Mouse (Mus musculus) lung, adult 2 months (tissue): ENCODE results near the gene Sema3f.

Source experiments
- CTCF ChIP-seq: fragments of 200-500 bp; IDR thresholded peaks from 2 replicates; pipeline ENCODE4 v1.5.1; 2011; ENCODE audit warnings: mild to moderate bottlenecking, low read length, control low read depth; ENCODE audit not compliant: insufficient read depth
- POLR2A ChIP-seq: fragments of 200-500 bp; IDR thresholded peaks from 2 replicates; pipeline ENCODE4 v1.6.1; 2011; ENCODE audit warnings: low read depth, mild to moderate bottlenecking, control low read depth, low read length, borderline replicate concordance; ENCODE audit errors: extremely low read depth

- TF ChIP-seq CTCF (no peak), POLR2A (no peak)
Observed at GRCm38 (mm10) chr9:107693433-107693987, 16.8 kb downstream of the Sema3f start.
